In genomic region chr7:19843561-19843960, GRCm38 (mm10) we compare ENCODE assay signal across 8 mouse cellular contexts. TPM values are rescaled to one million over a fixed set of nuclear protein-coding genes. Genes with fewer than 3 reads are reported as not detected.
DNase-seq lines count a peak whose midpoint lies in the region; ATAC-seq lines count a peak whose summit lies in the region.

No protein-coding gene starts in this region.

- no peaks in the 10 kb centered on the region for H3K9me3 ChIP-seq in intestine, embryonic 16.5 days (ENCODE audit: control insufficient read depth, low read length)
- no peaks in the 10 kb centered on the region for H3K9me3 ChIP-seq in limb, embryonic 15.5 days
- no peaks in the 10 kb centered on the region for H3K9me3 ChIP-seq in midbrain, embryonic 15.5 days

- peak; percentile 97 for DNase-seq in heart, adult 11 months
- no peak for DNase-seq in heart, postnatal 25 days (ENCODE audit: low spot score)
- DNase-seq in cerebellum, postnatal 25 days = peak; percentile 58 to 71
- peak; percentile 43 to 61 for DNase-seq in gastrocnemius, adult 8-10 months (ENCODE audit: low spot score in 2 of 2)
- DNase-seq in spleen, postnatal 14 days (ENCODE audit: low spot score in 2 of 2) = peak; percentile 53 to 67

- intact Hi-C loops in heart, postnatal 25 days (cut with DNase I) = loop anchor here (1.0 to 2.0 kb wide), 2 partner anchors 29 to 40 kb away; no protein-coding TSS in a partner anchor

- 3% methylated on average over 11 of the region's 11 CpGs for WGBS in intestine, embryonic 16.5 days
- WGBS in limb, embryonic 15.5 days = 4% methylated on average over 11 of the region's 11 CpGs
- WGBS in midbrain, embryonic 15.5 days = 5% methylated on average over 11 of the region's 11 CpGs

- no peak overlapping the region for H3K4me3 ChIP-seq in intestine, embryonic 16.5 days (ENCODE audit: low read length)
- H3K4me3 ChIP-seq in limb, embryonic 15.5 days = no peak overlapping the region
- H3K4me3 ChIP-seq in midbrain, embryonic 15.5 days = no peak overlapping the region

- H3K36me3 ChIP-seq in intestine, embryonic 16.5 days (ENCODE audit: control insufficient read depth, insufficient read depth, low read length) = no peaks in the 10 kb centered on the region
- H3K36me3 ChIP-seq in limb, embryonic 15.5 days = no peaks in the 10 kb centered on the region
- no peaks in the 10 kb centered on the region for H3K36me3 ChIP-seq in midbrain, embryonic 15.5 days (replicated peaks)

- peak; percentile 79 for ATAC-seq in intestine, embryonic 16.5 days
- 0 out of 2 replicates have a peak, but pooled peaks have one; percentile 26 for ATAC-seq in limb, embryonic 15.5 days (ENCODE audit: insufficient number of reproducible peaks, low FRiP score, low TSS enrichment, low read depth)
- ATAC-seq in midbrain, embryonic 15.5 days (replicated peaks) = peak; percentile 65

- H3K9ac ChIP-seq in intestine, embryonic 16.5 days (ENCODE audit: low read depth, low read length) = peak overlapping the region; percentile 47; the same call in 1 of the 2 replicates
- no peak overlapping the region; the same call in 1 of the 2 replicates for H3K9ac ChIP-seq in limb, embryonic 15.5 days
- H3K9ac ChIP-seq in midbrain, embryonic 15.5 days = no peak overlapping the region

- H3K27ac ChIP-seq in intestine, embryonic 16.5 days (ENCODE audit: low read length) = peak overlapping the region; percentile 47
- H3K27ac ChIP-seq in limb, embryonic 15.5 days = no peak overlapping the region
- H3K27ac ChIP-seq in midbrain, embryonic 15.5 days = no peak overlapping the region

- H3K4me2 ChIP-seq in intestine, embryonic 16.5 days (ENCODE audit: low read depth, low read length) = peak overlapping the region; percentile 8
- H3K4me2 ChIP-seq in limb, embryonic 15.5 days = no peak overlapping the region
- no peak overlapping the region for H3K4me2 ChIP-seq in midbrain, embryonic 15.5 days

- peaks cover 8% of the 10 kb centered on the region; the same call in 1 of the 2 replicates for H3K4me1 ChIP-seq in intestine, embryonic 16.5 days (ENCODE audit: control insufficient read depth, insufficient read depth, low read length)
- H3K4me1 ChIP-seq in limb, embryonic 15.5 days = peaks cover 2% of the 10 kb centered on the region; the same call in 1 of the 2 replicates
- no peaks in the 10 kb centered on the region for H3K4me1 ChIP-seq in midbrain, embryonic 15.5 days

- no peaks in the 10 kb centered on the region; the same call in 1 of the 2 replicates for H3K27me3 ChIP-seq in intestine, embryonic 16.5 days (replicated peaks; ENCODE audit: control insufficient read depth, insufficient read depth, low read length)
- H3K27me3 ChIP-seq in limb, embryonic 15.5 days = peaks cover 45% of the 10 kb centered on the region
- peaks cover 21% of the 10 kb centered on the region for H3K27me3 ChIP-seq in midbrain, embryonic 15.5 days (replicated peaks)

RNA-seq across cellular contexts. Expression of gene Gm19345, which starts 8.2 kb away (rescaled TPM):
- not detected for total RNA-seq in heart, postnatal 25 days (2021)
- not detected for total RNA-seq in gastrocnemius, adult 8-10 months (2022)
- polyA plus RNA-seq in intestine, embryonic 16.5 days (2015; fragmentation: Nextera tagmentation; extraction: Ambion mirVana) = 0.13 and 0.27 TPM in 2 replicates
- not detected in 2 replicates for polyA plus RNA-seq in limb, embryonic 15.5 days (2015; fragmentation: Nextera tagmentation; extraction: Ambion mirVana)
- 15.2 and 15.4 TPM in 2 replicates for polyA plus RNA-seq in midbrain, embryonic 15.5 days (2015; fragmentation: Nextera tagmentation; extraction: Ambion mirVana)

RNA-seq across cellular contexts. Expression of gene Ceacam16, which starts 17.5 kb away (rescaled TPM):
- total RNA-seq in heart, postnatal 25 days (2021) = under 1 TPM in 1 of 2 experiments, not detected in 1; 0.42 TPM
- total RNA-seq in gastrocnemius, adult 8-10 months (2022) = not detected
- not detected in 2 replicates for polyA plus RNA-seq in intestine, embryonic 16.5 days (2015; fragmentation: Nextera tagmentation; extraction: Ambion mirVana)
- not detected in 2 replicates for polyA plus RNA-seq in limb, embryonic 15.5 days (2015; fragmentation: Nextera tagmentation; extraction: Ambion mirVana)
- 1.1 and 1.2 TPM in 2 replicates for polyA plus RNA-seq in midbrain, embryonic 15.5 days (2015; fragmentation: Nextera tagmentation; extraction: Ambion mirVana)

RNA-seq across cellular contexts. Expression of gene Bcl3, which starts 21.0 kb away (rescaled TPM):
- 1 to 10 TPM; 3.0 to 3.9 TPM for total RNA-seq in heart, postnatal 25 days (2021)
- total RNA-seq in gastrocnemius, adult 8-10 months (2022) = under 1 TPM; 0.58 to 0.62 (median 0.61) TPM
- 15.5 and 15.6 TPM in 2 replicates for polyA plus RNA-seq in intestine, embryonic 16.5 days (2015; fragmentation: Nextera tagmentation; extraction: Ambion mirVana)
- polyA plus RNA-seq in limb, embryonic 15.5 days (2015; fragmentation: Nextera tagmentation; extraction: Ambion mirVana) = 3.9 and 4.4 TPM in 2 replicates
- polyA plus RNA-seq in midbrain, embryonic 15.5 days (2015; fragmentation: Nextera tagmentation; extraction: Ambion mirVana) = 0.89 and 1.7 TPM in 2 replicates

RNA-seq across cellular contexts. Expression of gene Ceacam19, which starts 44.2 kb away (rescaled TPM):
- not detected for total RNA-seq in heart, postnatal 25 days (2021)
- not detected for total RNA-seq in gastrocnemius, adult 8-10 months (2022)
- polyA plus RNA-seq in intestine, embryonic 16.5 days (2015; fragmentation: Nextera tagmentation; extraction: Ambion mirVana) = not detected in 2 replicates
- 11.1 and 11.2 TPM in 2 replicates for polyA plus RNA-seq in limb, embryonic 15.5 days (2015; fragmentation: Nextera tagmentation; extraction: Ambion mirVana)
- not detected in 2 replicates for polyA plus RNA-seq in midbrain, embryonic 15.5 days (2015; fragmentation: Nextera tagmentation; extraction: Ambion mirVana)

RNA-seq across cellular contexts. Expression of gene Cblc, which starts 47.0 kb away (rescaled TPM):
- total RNA-seq in heart, postnatal 25 days (2021) = under 1 TPM in 1 of 2 experiments, not detected in 1; 0.73 TPM
- total RNA-seq in gastrocnemius, adult 8-10 months (2022) = not detected
- 32.6 and 42.1 TPM in 2 replicates for polyA plus RNA-seq in intestine, embryonic 16.5 days (2015; fragmentation: Nextera tagmentation; extraction: Ambion mirVana)
- 14.6 and 15.2 TPM in 2 replicates for polyA plus RNA-seq in limb, embryonic 15.5 days (2015; fragmentation: Nextera tagmentation; extraction: Ambion mirVana)
- 0.40 and 0.57 TPM in 2 replicates for polyA plus RNA-seq in midbrain, embryonic 15.5 days (2015; fragmentation: Nextera tagmentation; extraction: Ambion mirVana)

Comparison
In these comparisons a context has a peak if more than half of its experiments do, and no peak if none do; other contexts are left out.
1. ATAC-seq: peak in every context shown above with its lines; median percentile 79 in intestine, embryonic 16.5 days; 65 in midbrain, embryonic 15.5 days; 26 in limb, embryonic 15.5 days.
2. RNA of gene Gm19345, which starts 8.2 kb away (polyA plus RNA-seq): 15.2 to 15.4 TPM in midbrain, embryonic 15.5 days; 0.13 to 0.27 TPM in intestine, embryonic 16.5 days and not detected in limb, embryonic 15.5 days; every median in the first group is over 10 times any median in the second.